Mouse (Mus musculus): ENCODE data around the gene Foxi3. TPM values are rescaled to one million over a fixed set of nuclear protein-coding genes. Genes with fewer than 3 reads are reported as not detected.

The Foxi3 gene
- total RNA-seq, 2 experiments from 2014 or later: not detected

DNA sequence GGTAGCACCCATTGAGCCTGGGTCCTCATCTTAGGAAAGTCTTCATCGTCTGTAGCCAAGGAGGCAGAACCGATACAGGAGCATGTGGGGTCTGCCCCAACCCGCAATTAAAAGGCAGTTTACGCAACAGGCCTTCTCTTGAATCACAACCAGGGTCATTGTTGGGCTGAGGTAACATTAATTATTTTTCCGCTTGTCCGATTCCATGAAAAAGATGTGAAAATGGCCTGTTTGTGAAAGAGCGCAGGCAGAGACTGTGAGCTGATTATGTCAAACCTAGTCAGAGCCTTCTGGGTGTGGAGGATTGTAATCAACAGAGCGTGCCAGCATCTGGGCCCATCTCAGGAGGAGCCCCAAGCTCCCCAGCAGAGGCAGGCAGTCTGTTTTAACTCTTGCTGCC, 30.4 kb downstream of the Foxi3 start:
- no peak for DNase-seq (ENCODE audit: low spot score in 2 of 2)

DNA sequence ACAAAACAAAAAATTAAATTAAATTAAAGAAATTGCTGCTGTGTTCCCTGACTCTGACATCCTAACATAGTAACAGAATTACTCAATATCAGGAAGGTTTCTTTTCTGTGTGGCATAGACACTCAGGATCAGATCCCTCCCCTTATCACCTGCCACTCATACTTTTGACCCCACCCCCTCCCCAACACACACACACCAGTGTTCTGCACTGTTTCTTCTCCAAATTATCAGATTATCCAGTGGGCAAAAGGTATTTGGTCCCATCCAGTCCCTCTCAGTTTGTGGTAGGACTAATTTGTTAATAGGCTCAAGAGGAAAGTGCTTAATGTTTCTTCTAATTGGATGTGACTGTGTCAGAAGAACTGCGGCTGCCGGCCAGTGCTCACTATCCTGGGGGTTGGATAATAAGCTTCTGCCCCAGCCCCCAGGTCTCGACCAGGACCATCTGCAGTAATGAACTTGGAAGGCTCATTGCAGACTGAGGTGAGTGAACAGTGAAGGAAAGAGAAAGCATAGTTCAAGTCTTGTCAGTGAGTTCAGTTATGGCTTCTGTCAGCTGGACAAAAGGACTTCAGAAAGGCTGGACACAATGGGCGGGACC, 39.9 kb downstream of the Foxi3 start:
- no peak for DNase-seq (ENCODE audit: low spot score in 2 of 2)

DNA sequence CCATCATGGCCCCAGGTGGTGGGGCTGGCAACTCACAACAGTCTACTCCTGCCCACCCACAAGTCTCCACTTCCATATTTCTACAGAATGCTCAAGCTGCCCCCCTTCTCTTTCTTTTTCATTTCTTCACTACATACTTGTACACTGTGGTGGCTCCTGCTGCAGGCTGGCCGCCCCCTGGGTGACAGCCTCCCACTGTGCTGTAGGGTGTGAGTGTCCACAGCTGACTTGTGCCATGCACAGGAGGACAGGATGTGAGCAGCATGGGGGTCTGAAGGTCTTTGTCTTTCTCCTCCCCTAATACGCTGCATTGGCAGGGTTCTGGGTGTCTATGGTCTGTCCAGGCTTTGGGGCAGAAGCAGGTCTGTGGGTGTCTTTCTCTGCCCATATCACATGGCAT, 46.3 kb downstream of the Foxi3 start:
- DNase-seq (ENCODE audit: low spot score in 2 of 2): no peak

DNA sequence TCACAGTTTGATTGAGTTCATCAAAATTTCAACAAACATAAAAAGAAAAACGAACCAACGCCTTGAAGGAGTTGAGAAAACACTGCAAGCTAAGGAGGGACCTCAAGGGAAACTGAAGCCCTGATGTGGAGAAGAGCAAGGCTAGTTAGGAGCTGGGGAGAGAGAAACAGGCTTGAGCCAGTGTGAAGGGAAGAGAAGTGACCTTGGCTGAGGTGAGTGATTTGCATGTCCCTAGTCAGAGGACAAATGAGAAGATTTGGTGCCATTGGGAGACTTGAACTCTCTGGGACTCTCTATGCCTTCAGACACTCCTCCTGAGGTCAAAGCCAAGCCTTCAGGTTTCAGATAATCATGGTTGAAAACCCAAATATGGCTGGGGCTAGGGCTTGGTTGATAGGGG, 47.8 kb downstream of the Foxi3 start:
- DNase-seq (ENCODE audit: low spot score in 2 of 2): no peak

Other genes starting within 250 kb of the Foxi3 start
- 10 to 100 TPM; 24.7 to 26.1 TPM for gene Rpia, start 164.3 kb upstream of the Foxi3 start, total RNA-seq (2021)
- 10 to 100 TPM; 22.6 to 24.0 TPM for gene Eif2ak3, start 112.0 kb upstream of the Foxi3 start, total RNA-seq (2021)
- not detected for gene Tex37, start 37.6 kb upstream of the Foxi3 start, total RNA-seq (2021)
- gene Thnsl2, start 187.9 kb downstream of the Foxi3 start, total RNA-seq (2021): 10 to 100 TPM; 27.9 to 31.7 TPM
- 100 to 1,000 TPM in 1 of 2 experiments, 1 to 10 TPM in 1; 7.4 to 190 TPM for gene Fabp1, start 243.3 kb downstream of the Foxi3 start, total RNA-seq (2021)

Data from adrenal gland, postnatal 4 days (tissue).